Mouse (Mus musculus) layer of hippocampus, postnatal 14 days (tissue): ENCODE measurements at regions not wholly inside any gene's neighbourhood (a gene's known extent, or its start where the extent isn't known, plus 50 kb on each side); places are given as distances from the start of the nearest gene placed in this dataset.
A peak's percentile ranks its signal among the peaks of the same experiment; 100 is the strongest.

Experiments
- DNase-seq, 2 experiments: peaks; one replicate each; pipeline ENCODE4 v3.0.0; 2021 to 2022; ENCODE audit warnings: low spot score in 2 of 2, mixed read lengths in 1 of 2

- DNase-seq = peak in 1 of 2 experiments; percentile 37
Observed at GRCm38 (mm10) chr6:140300470-140301145, 123.2 kb upstream of the Plekha5 start.

DNA sequence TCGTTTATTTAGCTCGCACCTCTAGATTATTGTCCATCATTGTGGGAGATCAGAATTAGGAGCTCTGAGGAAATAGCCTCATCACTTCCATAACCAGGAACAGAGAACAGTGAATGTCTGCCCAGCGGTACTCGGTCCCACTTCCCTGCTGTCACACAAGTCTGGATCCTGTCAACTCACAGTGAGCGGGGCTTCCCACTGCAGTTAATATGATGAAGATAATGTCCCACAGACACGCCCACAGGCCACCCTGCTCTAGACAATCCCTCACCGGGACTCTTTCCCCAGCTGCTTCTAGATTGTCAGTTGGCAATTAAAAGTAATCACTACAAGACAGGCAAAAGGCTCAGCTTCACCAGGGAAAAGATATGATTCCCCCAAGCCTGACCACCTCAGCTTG is 124.2 kb upstream of the Plekha5 start:
- no peak for DNase-seq

- DNase-seq = no peak
Observed at GRCm38 (mm10) chr6:140297969-140298554, 125.8 kb upstream of the Plekha5 start.

DNA sequence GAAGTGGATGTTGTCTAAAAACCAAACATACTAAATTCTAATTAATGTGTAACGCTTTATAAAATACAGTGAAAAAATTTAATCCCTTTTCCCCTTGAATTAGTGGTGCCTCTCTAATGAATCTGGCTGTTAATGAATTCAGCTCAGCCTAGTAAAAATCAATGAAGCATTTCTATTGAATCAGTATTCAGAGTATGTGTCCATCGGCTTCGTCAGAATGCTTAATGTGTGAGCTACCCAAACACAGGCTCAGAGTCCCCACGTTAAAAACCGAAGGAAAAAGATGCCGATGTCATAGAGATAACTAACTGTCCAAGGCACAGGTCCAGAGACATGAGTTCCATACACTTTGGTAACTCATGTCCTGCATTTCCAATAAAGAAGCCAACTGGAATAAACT is 126.3 kb upstream of the Plekha5 start:
- DNase-seq = no peak

DNA sequence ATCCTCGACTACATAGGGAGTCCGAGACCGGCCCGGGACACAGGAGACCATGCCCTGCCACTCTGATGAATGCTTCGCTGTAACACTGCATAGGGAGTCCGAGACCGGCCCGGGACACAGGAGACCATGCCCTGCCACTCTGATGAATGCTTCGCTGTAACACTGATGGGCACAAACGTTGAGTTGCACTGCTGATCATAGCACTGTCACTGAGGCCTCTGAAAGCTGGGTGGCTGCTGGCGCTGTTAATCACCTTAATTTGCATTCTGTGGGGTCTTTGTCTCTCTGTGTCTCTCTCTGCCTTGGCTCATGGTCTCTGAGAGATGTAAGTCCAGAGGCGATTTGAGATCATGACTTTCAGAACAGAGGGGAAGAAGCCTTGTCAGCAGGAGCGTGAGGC is 133.7 kb upstream of the Plekha5 start:
- DNase-seq = no peak

- no peak for DNase-seq
Observed at GRCm38 (mm10) chr6:140288799-140289198, 135.1 kb upstream of the Plekha5 start.

GRCm38 (mm10) chr6:140282285-140282577 is 141.6 kb upstream of the Plekha5 start:
- DNase-seq = no peak

GRCm38 (mm10) chr6:140281488-140282284 is 142.2 kb upstream of the Plekha5 start:
- no peak for DNase-seq

GRCm38 (mm10) chr6:140280817-140281475 is 142.9 kb upstream of the Plekha5 start:
- DNase-seq = no peak

DNA sequence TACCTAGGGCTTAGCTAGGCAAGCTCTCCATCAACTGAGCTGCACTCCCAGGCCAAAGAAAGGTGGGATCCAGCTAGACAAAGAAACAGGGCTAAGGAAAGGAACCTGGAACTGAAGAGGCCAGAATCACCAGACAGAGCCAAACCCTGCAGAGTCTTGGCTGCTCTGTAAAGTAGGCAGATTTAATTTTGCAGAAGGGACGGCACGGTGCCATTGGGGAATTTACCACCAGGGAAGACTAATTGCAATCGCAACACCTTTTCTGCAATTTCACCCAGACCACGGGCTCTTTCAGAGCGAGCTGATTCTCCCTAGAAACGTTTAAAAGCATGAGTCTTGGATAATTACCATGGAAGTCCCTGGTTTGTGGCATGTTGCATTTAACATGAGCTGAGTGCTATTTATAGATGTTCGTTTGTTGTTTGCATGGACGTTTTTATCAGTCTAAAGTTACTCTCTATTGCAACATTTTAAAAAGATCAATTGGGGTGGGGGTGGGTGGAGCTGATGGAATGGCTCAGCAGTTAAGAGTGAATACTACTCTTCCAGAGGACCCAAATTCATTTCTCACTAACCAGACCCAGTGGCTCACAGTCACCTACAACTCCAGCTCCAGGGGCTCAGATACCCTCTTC is 144.0 kb upstream of the Plekha5 start:
- DNase-seq = no peak

- no peak for DNase-seq
Observed at GRCm38 (mm10) chr6:140278750-140279149, 145.1 kb upstream of the Plekha5 start.

GRCm38 (mm10) chr6:140270592-140270991 is 153.3 kb upstream of the Plekha5 start:
- DNase-seq = no peak

DNA sequence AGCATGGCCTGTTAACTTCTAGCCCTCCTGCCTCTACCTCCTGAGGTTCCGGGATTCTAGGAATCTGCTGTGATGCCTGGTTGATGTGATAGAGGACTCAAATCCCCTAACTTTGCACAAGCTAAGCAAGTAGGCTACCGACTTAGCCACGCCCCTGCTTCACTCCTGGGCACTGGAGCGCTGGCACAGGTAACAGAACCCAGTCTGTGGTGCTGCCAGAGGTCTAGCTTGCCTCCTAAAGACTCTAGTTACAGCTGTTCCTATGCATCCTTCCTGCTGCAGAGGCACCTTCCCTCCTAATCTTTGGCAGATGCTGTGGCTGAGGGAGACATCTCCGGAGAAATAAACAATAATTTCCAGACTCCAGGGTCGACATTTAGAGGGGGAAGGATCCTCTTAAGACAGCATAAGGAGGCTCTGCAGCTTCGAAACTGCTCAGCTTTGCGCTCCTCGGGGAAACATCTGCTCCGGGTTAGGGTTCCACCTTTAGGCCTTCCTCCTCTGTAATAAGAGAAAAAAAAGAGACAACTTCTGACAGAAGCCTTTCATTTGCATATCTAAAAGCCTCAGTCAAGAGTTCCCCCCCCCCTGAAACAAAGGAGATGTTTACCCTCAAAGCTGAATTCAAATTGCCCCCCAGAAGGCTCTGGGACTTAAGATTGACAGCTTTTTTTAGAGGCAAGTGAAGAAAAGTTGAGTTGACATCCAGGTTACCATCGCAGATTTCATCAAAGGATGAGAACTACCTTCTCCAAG is 155.4 kb upstream of the Plekha5 start:
- no peak for DNase-seq

DNA sequence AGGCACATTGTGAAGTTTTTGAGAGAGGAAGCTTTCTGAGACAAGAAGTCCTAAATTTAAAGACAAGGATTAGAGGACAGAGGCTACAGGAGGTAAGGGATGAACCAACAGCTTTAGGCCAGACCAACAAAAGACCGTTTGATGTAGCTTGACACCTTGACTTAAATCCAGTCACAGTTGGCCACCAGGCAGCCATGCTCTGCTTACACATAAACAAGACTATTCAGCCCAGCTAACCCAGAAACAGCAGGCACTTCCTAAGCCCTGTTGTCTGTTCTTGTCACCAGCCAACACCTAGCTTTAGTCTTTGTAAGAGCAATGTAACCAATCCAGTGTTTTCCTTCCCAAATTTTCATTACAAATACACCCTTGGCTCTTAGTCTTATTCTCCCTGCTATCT is 159.9 kb upstream of the Plekha5 start:
- DNase-seq = no peak

DNA sequence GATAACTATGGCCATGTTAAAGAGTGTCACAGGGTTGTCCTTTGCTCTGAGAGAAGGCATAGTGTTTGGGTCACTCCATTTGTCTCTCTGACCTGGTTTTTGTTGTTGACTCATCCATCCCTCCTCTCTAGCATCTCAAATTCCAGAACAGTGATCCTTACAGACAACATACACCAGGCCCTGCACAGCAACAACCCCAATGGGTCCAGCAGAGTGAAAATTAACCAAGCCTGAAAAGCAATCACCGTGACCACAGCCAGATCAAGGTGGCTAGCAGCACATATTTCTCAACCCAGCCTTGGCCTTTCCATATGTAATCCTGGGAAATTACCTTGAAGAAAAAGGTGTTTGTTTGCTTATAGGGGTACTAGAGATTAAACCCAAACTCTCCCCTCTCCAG is 162.0 kb upstream of the Plekha5 start:
- DNase-seq = no peak

GRCm38 (mm10) chr6:140258761-140259160 is 165.1 kb upstream of the Plekha5 start:
- no peak for DNase-seq

- DNase-seq = no peak
Observed at GRCm38 (mm10) chr6:140258101-140258500, 165.8 kb upstream of the Plekha5 start.

DNA sequence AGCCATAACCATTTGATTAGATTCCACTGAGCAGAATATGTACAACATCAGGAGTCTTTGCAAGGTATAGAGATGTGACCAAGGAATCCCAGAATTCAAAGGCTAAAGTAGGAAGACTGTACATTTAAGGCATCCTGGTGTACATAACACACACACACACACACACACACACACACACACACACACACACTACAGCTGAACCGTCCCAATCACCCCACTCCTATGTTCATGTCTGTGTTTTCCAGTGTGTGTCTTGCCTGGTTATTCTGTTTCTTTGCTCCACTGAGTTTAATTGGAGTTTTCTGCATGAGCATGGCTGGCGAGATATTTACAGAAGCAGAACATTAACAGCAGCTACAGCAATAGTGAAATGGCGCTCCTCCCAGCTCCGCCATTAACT is 172.3 kb upstream of the Plekha5 start:
- no peak for DNase-seq

GRCm38 (mm10) chr6:140243411-140244151 is 180.3 kb upstream of the Plekha5 start:
- no peak for DNase-seq

DNA sequence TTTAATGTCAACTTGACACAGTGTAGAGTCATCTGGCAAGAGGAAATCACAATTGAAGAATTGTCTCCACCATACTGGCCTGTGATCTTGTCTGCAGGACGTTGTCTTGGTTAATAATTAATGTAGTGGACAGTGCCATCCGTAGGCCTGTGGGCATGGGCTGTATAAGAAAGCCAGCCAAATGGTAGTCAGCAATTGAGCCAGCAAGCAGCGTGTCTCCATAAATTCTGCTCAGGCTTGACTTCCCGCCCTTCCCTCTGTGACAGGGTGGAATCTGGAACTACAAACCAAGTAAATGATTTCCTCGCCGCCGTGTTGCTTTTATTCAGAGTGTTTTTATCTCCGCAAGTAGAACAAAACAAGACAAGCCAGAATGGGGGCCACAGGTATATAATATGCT is 184.5 kb upstream of the Plekha5 start:
- DNase-seq = no peak
